Mouse (Mus musculus) hindbrain, embryonic 14.5 days (tissue): Measurements from ENCODE around the gene Pias3. TPM values are rescaled to one million over a fixed set of nuclear protein-coding genes. Genes with fewer than 3 reads are reported as not detected.
A peak's percentile ranks its signal among the peaks of the same experiment; 100 is the strongest.

Source experiments
- ATAC-seq: fragments of 200-750 bp; cut with Nextera tagmentation; 2 replicates; pipeline ENCODE4 v1.8.0; 2017; ENCODE audit warnings: moderate number of reproducible peaks, mild to moderate bottlenecking, moderate TSS enrichment, moderate library complexity; ENCODE audit not compliant: low FRiP score
- DNase-seq: peaks from one replicate; pipeline ENCODE4 v3.0.0-alpha.2; 2015; ENCODE audit warnings: low spot score
- H3K27ac ChIP-seq: fragments of 300-500 bp; sonication (generic); 2 replicates; pipeline ENCODE4 v1.5.1; 2014; ENCODE audit warnings: mild to moderate bottlenecking, moderate library complexity
- H3K27me3 ChIP-seq: fragments of 300-500 bp; sonication (generic); 2 replicates; pipeline ENCODE4 v1.6.1; 2014; ENCODE audit warnings: mild to moderate bottlenecking, low read length, mixed read lengths; ENCODE audit not compliant: control insufficient read depth, insufficient read depth
- H3K36me3 ChIP-seq: fragments of 300-500 bp; sonication (generic); replicated peaks from 2 replicates; pipeline ENCODE4 v1.6.1; 2014; ENCODE audit not compliant: control insufficient read depth, insufficient read depth
- H3K4me1 ChIP-seq: fragments of 300-500 bp; sonication (generic); replicated peaks from 2 replicates; pipeline ENCODE4 v1.6.1; 2014; ENCODE audit warnings: antibody characterized with exemption, low read length, mixed read lengths; ENCODE audit not compliant: control insufficient read depth, insufficient read depth
- H3K4me2 ChIP-seq: fragments of 300-500 bp; sonication (generic); replicated peaks from 2 replicates; pipeline ENCODE4 v1.6.1; 2014; ENCODE audit warnings: mild to moderate bottlenecking, moderate library complexity
- H3K4me3 ChIP-seq: fragments of 300-500 bp; sonication (generic); replicated peaks from 2 replicates; pipeline ENCODE4 v1.5.1; 2014; ENCODE audit warnings: mild to moderate bottlenecking, low read length
- H3K9ac ChIP-seq: fragments of 300-500 bp; sonication (generic); 2 replicates; pipeline ENCODE4 v1.6.1; 2014
- H3K9me3 ChIP-seq: fragments of 300-500 bp; sonication (generic); 2 replicates; pipeline ENCODE4 v1.6.1; 2016; ENCODE audit warnings: low read length; ENCODE audit not compliant: control insufficient read depth
- WGBS: fragments of 180-500 bp; shearing (Covaris S2); extraction: QIAGEN DNeasy Blood & Tissue Kit; methylation state at CpG from one replicate; pipeline ENCODE4 v1.1.7; 2014; 5-methylcytosine and 5-hydroxymethylcytosine counted together
- polyA plus RNA-seq: library from polyadenylated mRNA; unstranded; fragments of >200 nt; fragmentation: Nextera tagmentation; extraction: Ambion mirVana; gene quantifications from 2 replicates; pipeline ENCODE4 v1.2.1, GENCODE M21; 2014

Pias3 gene
- polyA plus RNA-seq, 1 experiment from 2014 or later = 29.3 TPM

DNA sequence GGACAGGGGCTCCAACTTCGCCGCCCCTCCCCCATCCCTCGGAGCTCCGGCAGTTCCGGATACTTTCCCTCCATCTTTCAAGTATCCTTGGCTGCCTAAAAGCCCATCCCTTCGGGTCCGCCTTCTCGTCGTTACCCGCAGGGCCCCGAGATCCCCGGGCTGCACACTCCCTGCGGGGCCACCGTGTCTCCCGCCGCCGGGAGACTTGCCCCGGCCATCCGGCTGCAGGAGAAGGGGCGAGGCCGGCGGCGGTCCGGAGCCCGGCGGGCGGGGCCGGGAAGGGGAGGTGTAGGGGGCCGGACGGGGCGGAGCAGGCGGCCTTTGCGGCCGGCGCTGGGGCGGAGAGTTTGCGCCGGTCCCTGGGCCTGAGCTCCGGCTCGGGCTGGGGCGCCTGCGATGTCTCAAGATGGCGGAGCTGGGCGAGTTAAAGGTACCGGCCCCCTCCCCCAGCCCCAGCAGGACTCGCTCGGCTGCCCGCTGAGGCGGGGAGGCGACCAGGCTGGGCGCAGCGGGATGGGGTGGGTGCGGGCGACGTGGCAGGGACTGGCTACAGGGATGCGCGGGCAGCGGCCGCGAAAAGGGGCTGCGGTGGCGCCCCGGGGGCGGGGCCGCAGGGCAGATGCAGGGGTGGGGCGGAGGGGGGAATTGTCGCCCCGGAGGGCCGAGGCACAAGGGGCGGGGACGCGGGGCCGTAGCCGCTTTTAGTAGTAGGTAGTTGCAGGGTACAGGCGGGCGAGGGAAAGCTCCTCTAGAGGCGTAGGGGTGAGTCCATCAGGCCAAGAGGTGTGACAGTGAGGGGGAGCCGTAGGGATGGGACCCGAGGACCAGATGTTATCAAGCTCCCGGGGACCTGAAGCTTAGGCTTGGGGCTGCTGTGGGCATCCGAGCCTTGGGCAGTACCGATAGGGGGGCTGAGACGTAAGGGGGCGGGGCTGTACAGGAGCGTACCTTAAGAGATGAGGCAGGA is 865 bp downstream of the Pias3 start:
- DNase-seq (peak; percentile 80), ATAC-seq (peak; percentile 93)
- no peaks in the 10 kb centered on the region for H3K9me3 ChIP-seq
- H3K9ac ChIP-seq = peak overlapping the region; percentile 85
- peak overlapping the region; percentile 79 for H3K4me2 ChIP-seq
- H3K27ac ChIP-seq = peak overlapping the region; percentile 92
- WGBS = 1% methylated on average over 70 of the region's 85 CpGs
- no peaks in the 10 kb centered on the region for H3K27me3 ChIP-seq
- H3K36me3 ChIP-seq = peaks cover 20% of the 10 kb centered on the region
- peaks cover 10% of the 10 kb centered on the region for H3K4me1 ChIP-seq
- H3K4me3 ChIP-seq = peak overlapping the region; percentile 89

DNA sequence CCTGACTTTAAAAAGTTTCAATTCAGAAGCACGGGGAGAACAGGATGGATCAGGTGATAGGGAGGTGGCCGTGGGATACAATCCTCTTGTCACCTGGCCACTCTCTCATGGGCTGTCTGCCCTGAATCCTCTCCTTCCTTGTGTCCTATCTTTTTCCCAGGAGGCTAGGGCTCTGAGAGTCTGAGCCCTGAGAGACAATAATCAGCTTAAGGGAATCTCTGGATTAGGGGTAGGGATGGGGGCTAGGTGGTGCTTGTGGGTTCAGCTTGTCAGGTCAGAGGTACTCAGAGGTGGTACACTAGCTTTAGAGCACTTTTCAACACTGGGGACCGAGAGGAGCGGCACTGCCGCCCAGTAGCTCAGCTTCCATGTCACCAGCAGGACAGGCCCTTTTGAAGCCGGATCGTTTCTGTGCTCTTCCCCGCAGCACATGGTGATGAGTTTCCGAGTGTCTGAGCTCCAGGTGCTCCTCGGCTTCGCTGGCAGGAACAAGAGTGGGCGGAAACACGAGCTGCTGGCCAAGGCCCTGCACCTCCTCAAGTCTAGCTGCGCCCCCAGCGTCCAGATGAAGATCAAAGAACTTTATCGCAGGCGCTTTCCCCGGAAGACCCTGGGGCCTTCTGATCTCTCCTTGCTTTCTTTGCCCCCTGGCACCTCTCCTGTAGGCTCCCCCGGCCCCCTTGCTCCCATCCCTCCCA is 3.0 kb downstream of the Pias3 start:
- 63% methylated on average over 19 of the region's 19 CpGs for WGBS
- Histone ChIP-seq H3K4me1 (peaks cover 10% of the 10 kb centered on the region), H3K27me3 (no peaks in the 10 kb centered on the region), H3K36me3 (peaks cover 39% of the 10 kb centered on the region), H3K4me3 (no peak overlapping the region), H3K9me3 (no peaks in the 10 kb centered on the region), H3K4me2 (no peak overlapping the region), H3K9ac (no peak overlapping the region), H3K27ac (no peak overlapping the region)
- ATAC-seq (no peak), DNase-seq (no peak)

GRCm38 (mm10) chr3:96700376-96700775 is 4.2 kb downstream of the Pias3 start:
- Histone ChIP-seq H3K36me3 (peaks cover 44% of the 10 kb centered on the region), H3K4me3 (no peak overlapping the region), H3K4me1 (peaks cover 10% of the 10 kb centered on the region), H3K9me3 (no peaks in the 10 kb centered on the region), H3K4me2 (no peak overlapping the region), H3K27ac (no peak overlapping the region), H3K9ac (no peak overlapping the region), H3K27me3 (no peaks in the 10 kb centered on the region)
- DNase-seq (no peak), ATAC-seq (no peak)
- WGBS = 56% methylated on average over 7 of the region's 7 CpGs

GRCm38 (mm10) chr3:96701003-96701402 is 4.8 kb downstream of the Pias3 start:
- Histone ChIP-seq H3K9me3 (no peaks in the 10 kb centered on the region), H3K27me3 (no peaks in the 10 kb centered on the region), H3K36me3 (peaks cover 47% of the 10 kb centered on the region), H3K4me1 (peaks cover 10% of the 10 kb centered on the region), H3K27ac (no peak overlapping the region), H3K4me2 (no peak overlapping the region), H3K9ac (no peak overlapping the region), H3K4me3 (no peak overlapping the region)
- DNase-seq = no peak
- WGBS = 82% methylated on average over 4 of the region's 4 CpGs
- no peak for ATAC-seq

- Histone ChIP-seq H3K36me3 (peaks cover 47% of the 10 kb centered on the region), H3K27me3 (no peaks in the 10 kb centered on the region), H3K9ac (no peak overlapping the region), H3K4me2 (no peak overlapping the region), H3K4me1 (no peaks in the 10 kb centered on the region; the same call in 1 of the 2 replicates), H3K4me3 (no peak overlapping the region), H3K9me3 (no peaks in the 10 kb centered on the region), H3K27ac (no peak overlapping the region)
- WGBS = 69% methylated on average over 11 of the region's 11 CpGs
- DNase-seq (no peak), ATAC-seq (no peak)
These were observed 8.6 kb downstream of the Pias3 start for GRCm38 (mm10) chr3:96704778-96705177.

- no peaks in the 10 kb centered on the region for H3K27me3 ChIP-seq
- no peak for DNase-seq
- H3K4me1 ChIP-seq = no peaks in the 10 kb centered on the region; the same call in 1 of the 2 replicates
- H3K4me2 ChIP-seq = no peak overlapping the region
- ATAC-seq = no peak
- no peak overlapping the region for H3K4me3 ChIP-seq
- H3K36me3 ChIP-seq = peaks cover 47% of the 10 kb centered on the region
- no peak overlapping the region for H3K9ac ChIP-seq
- H3K27ac ChIP-seq = no peak overlapping the region
- WGBS = 93% methylated on average over 11 of the region's 11 CpGs
- H3K9me3 ChIP-seq = no peaks in the 10 kb centered on the region
These were observed 10.0 kb downstream of the Pias3 start for GRCm38 (mm10) chr3:96706217-96706616.

GRCm38 (mm10) chr3:96706984-96707383 is 10.8 kb downstream of the Pias3 start:
- Histone ChIP-seq H3K4me1 (no peaks in the 10 kb centered on the region; the same call in 1 of the 2 replicates), H3K36me3 (peaks cover 47% of the 10 kb centered on the region), H3K4me3 (no peak overlapping the region), H3K27ac (no peak overlapping the region), H3K4me2 (no peak overlapping the region), H3K9ac (no peak overlapping the region), H3K9me3 (no peaks in the 10 kb centered on the region), H3K27me3 (no peaks in the 10 kb centered on the region)
- no peak for ATAC-seq
- DNase-seq = no peak
- 78% methylated on average over 7 of the region's 7 CpGs for WGBS

DNA sequence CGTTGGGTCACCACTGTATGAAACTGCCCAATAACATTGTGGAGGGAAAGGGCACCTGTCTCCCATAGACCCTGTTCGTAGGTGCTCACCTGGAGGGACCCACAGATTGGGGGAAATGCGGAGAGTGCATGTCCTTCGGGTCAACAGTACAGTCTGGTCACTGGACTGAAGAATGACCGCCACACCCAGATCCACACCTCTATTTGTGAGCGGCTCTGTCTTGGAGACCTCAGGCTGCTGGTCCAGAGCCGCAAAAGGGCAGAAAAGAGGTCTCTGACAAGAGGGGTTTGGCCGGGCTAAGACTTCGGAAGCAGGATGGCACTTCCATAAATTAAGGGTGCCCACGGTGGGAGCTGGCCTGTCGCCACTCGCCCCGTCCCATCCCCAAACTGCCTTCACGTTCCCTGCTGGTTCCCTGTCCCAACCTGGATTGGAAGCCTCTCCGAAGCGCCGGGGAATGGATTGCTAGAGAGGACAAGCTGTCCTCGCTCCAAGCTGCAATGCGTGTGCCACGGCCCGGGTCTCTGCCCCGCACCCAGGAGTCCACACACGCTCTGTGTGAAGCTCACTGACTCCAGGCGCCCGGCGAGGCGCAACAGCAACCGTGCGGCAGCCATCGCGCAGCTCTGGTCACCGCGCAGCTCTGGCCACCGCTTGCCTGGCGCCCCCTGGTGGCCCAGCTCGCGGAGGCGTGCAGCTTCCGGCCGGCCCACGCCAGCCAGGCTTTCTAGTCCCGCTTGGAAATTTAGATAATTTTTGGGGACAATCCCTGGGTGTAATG is 11.9 kb downstream of the Pias3 start, which contains the start of gene Nudt17:
Gene Nudt17 (minus strand): TSS at position 660 of the 781 bp plus-strand sequence.
- peak; percentile 87 for ATAC-seq
- H3K4me1 ChIP-seq = no peaks in the 10 kb centered on the region; the same call in 1 of the 2 replicates
- peak within 1 kb of the TSS; percentile 98 for H3K4me2 ChIP-seq
- H3K9ac ChIP-seq = peak within 1 kb of the TSS; percentile 84
- DNase-seq = peak; percentile 85
- 6% methylated on average over 42 of the region's 42 CpGs for WGBS
- H3K4me3 ChIP-seq = peak within 1 kb of the TSS; percentile 49
- H3K27ac ChIP-seq = no peak within 1 kb of the TSS
- peaks cover 48% of the 10 kb centered on the region for H3K36me3 ChIP-seq
- no peaks in the 10 kb centered on the region for H3K9me3 ChIP-seq
- H3K27me3 ChIP-seq = no peaks in the 10 kb centered on the region
